Mouse (Mus musculus) intestine, embryonic 15.5 days (tissue): ENCODE data around the gene Lhpp. TPM values are rescaled to one million over a fixed set of nuclear protein-coding genes. Genes with fewer than 3 reads are reported as not detected.

Experiments
- ATAC-seq: fragments of 200-750 bp; cut with Nextera tagmentation; 2 replicates; pipeline ENCODE4 v1.8.0; 2017; ENCODE audit warnings: moderate TSS enrichment, moderate library complexity
- H3K27ac ChIP-seq: fragments of 300-500 bp; sonication (generic); 2 replicates; pipeline ENCODE4 v1.5.1; 2015; ENCODE audit warnings: mild to moderate bottlenecking, inconsistent platforms
- H3K27me3 ChIP-seq: fragments of 300-500 bp; sonication (generic); replicated peaks from 2 replicates; pipeline ENCODE4 v1.6.1; 2015; ENCODE audit warnings: inconsistent platforms
- H3K36me3 ChIP-seq: fragments of 300-500 bp; sonication (generic); 2 replicates; pipeline ENCODE4 v1.6.1; 2015; ENCODE audit warnings: inconsistent platforms
- H3K4me1 ChIP-seq: fragments of 300-500 bp; sonication (generic); replicated peaks from 2 replicates; pipeline ENCODE4 v1.6.1; 2015; ENCODE audit warnings: inconsistent platforms
- H3K4me2 ChIP-seq: fragments of 300-500 bp; sonication (generic); replicated peaks from 2 replicates; pipeline ENCODE4 v1.6.1; 2015; ENCODE audit warnings: mild to moderate bottlenecking, inconsistent platforms
- H3K4me3 ChIP-seq: fragments of 300-500 bp; sonication (generic); replicated peaks from 2 replicates; pipeline ENCODE4 v1.5.1; 2015; ENCODE audit warnings: inconsistent platforms
- H3K9ac ChIP-seq: fragments of 300-500 bp; sonication (generic); 2 replicates; pipeline ENCODE4 v1.6.1; 2015; ENCODE audit warnings: inconsistent platforms
- H3K9me3 ChIP-seq: fragments of 300-500 bp; sonication (generic); 2 replicates; pipeline ENCODE4 v1.6.1; 2016; ENCODE audit warnings: inconsistent platforms
- WGBS: fragments of 180-500 bp; shearing (Covaris S2); methylation state at CpG from one replicate; pipeline ENCODE4 v1.1.7; 2015; 5-methylcytosine and 5-hydroxymethylcytosine counted together
- polyA plus RNA-seq: library from polyadenylated mRNA; unstranded; fragments of >200 nt; fragmentation: Nextera tagmentation; extraction: Ambion mirVana; gene quantifications from 2 replicates; pipeline ENCODE4 v1.2.1, GENCODE M21; 2015

Gene Lhpp
- 40.4 and 41.5 TPM in 2 replicates for polyA plus RNA-seq

DNA sequence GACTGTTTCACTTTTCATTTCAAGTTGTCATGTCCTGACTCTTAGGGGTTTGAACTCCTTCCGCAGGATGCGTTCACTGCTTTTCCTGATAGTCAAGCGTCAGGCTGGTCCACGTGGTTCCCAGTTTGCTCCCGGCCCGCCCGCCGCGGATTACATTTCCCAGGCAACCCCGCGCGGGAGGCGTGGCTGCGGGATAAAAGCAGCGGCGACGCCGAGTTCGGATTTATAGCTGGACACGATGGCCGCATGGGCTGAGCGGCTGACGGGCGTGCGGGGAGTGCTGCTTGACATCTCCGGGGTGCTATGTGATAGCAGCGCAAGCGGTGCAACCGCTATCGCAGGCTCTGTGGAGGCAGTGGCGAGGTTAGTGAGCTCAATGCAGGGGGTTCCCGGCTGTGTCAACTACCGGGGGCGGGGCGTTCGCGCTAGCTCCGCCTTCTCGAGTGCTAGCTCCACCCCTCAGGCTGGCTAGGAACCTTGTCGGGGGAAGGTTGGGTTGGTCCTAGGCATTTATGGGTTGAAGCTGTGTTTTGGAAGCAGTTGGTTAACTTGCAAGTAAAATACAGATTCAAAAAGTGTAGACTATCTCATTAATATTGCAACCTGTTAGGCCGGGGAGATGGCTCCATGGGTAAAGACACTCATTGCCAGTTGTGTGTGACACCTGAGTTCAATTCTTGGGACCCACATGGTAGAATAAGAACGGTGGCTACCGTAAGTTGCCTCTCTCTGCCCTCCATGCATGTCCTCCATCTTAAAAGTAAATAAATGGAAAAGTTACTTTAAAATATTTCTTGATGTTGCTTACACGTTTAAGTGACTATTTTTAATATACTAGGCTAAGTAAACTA lies at the start of gene Lhpp:
Gene Lhpp, plus strand, starts transcription at position 171 of the 851 bp plus-strand sequence.
- Histone ChIP-seq H3K27ac (peak within 1 kb of the TSS; percentile 57; the same call in 1 of the 2 replicates), H3K9me3 (no peaks in the 10 kb centered on the region), H3K36me3 (no peaks in the 10 kb centered on the region), H3K4me1 (peaks cover 2% of the 10 kb centered on the region; the same call in 1 of the 2 replicates), H3K4me3 (peak within 1 kb of the TSS; percentile 72), H3K27me3 (peaks cover 5% of the 10 kb centered on the region; the same call in 1 of the 2 replicates), H3K9ac (peak within 1 kb of the TSS; percentile 60), H3K4me2 (peak within 1 kb of the TSS; percentile 80)
- ATAC-seq = peak; percentile 95
- 7% methylated on average over 44 of the region's 44 CpGs for WGBS

DNA sequence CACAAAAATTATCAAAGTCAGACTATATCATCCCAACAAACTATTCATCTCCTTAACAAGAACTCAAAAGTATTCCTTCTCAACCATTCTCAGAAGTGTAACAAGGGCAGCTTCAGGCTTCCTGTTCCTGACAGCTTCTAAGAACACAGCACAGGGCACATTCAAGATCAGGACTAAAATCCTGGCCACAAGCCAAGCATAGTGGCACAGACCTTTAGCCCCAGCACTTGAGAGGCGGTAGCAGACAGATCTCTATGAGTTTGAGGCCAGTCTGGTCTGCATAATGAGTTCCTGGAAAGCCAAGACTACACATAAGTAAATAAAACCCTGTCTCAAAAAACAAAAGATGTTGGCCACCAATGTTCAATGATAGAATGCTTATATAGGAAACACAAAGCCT lies 44.6 kb upstream of the Lhpp start:
- Histone ChIP-seq H3K27me3 (no peaks in the 10 kb centered on the region), H3K4me1 (peaks cover 9% of the 10 kb centered on the region; the same call in 1 of the 2 replicates), H3K4me2 (no peak overlapping the region), H3K4me3 (no peak overlapping the region), H3K27ac (no peak overlapping the region), H3K9me3 (no peaks in the 10 kb centered on the region), H3K36me3 (peaks cover 46% of the 10 kb centered on the region), H3K9ac (no peak overlapping the region)
- WGBS = 27% methylated on average over 1 of the region's 1 CpGs
- ATAC-seq = no peak

- no peak overlapping the region for H3K27ac ChIP-seq
- peaks cover 20% of the 10 kb centered on the region for H3K36me3 ChIP-seq
- ATAC-seq = no peak
- WGBS = 82% methylated on average over 6 of the region's 6 CpGs
- H3K4me3 ChIP-seq = no peak overlapping the region
- no peaks in the 10 kb centered on the region for H3K27me3 ChIP-seq
- no peak overlapping the region for H3K4me2 ChIP-seq
- H3K9me3 ChIP-seq = no peaks in the 10 kb centered on the region
- H3K4me1 ChIP-seq = peaks cover 11% of the 10 kb centered on the region; the same call in 1 of the 2 replicates
- H3K9ac ChIP-seq = no peak overlapping the region
These were observed 41.6 kb upstream of the Lhpp start for GRCm38 (mm10) chr7:132568817-132569216.

DNA sequence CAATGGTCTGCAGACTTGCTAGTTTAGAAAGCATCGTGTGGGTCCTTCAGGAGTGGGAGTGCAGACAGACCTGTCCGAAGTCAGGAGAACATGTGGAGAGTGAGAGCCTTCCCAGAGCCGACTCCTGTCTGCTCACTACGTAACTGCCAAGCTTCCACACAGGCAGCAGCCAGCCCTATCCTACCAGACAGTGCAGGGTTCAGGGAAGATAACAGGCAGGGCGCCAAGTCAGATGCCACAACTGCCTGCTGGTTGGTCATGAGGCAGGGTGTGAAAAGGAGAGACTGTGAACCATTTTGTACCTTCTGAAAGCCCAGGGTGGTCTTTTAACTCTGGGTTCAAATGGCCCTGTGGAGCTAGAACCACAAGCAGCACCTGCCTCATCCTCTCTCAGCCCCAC lies 40.4 kb upstream of the Lhpp start:
- H3K36me3 ChIP-seq = peaks cover 10% of the 10 kb centered on the region
- H3K9ac ChIP-seq = no peak overlapping the region
- peak overlapping the region; percentile 44 for H3K27ac ChIP-seq
- 62% methylated on average over 5 of the region's 5 CpGs for whole genome bisulfite sequencing
- H3K4me3 ChIP-seq = no peak overlapping the region; the same call in 1 of the 2 replicates
- peaks cover 14% of the 10 kb centered on the region; the same call in 1 of the 2 replicates for H3K4me1 ChIP-seq
- peak; percentile 69 for ATAC-seq
- peak overlapping the region; percentile 32 for H3K4me2 ChIP-seq
- H3K9me3 ChIP-seq = no peaks in the 10 kb centered on the region
- H3K27me3 ChIP-seq = no peaks in the 10 kb centered on the region

GRCm38 (mm10) chr7:132571481-132571880 lies 39.0 kb upstream of the Lhpp start:
- peaks cover 14% of the 10 kb centered on the region; the same call in 1 of the 2 replicates for H3K4me1 ChIP-seq
- H3K4me2 ChIP-seq = peak overlapping the region; percentile 39
- no peaks in the 10 kb centered on the region for H3K27me3 ChIP-seq
- WGBS = 58% methylated on average over 8 of the region's 8 CpGs
- H3K36me3 ChIP-seq = peaks cover 4% of the 10 kb centered on the region; the same call in 1 of the 2 replicates
- H3K9ac ChIP-seq = peak overlapping the region; percentile 27; the same call in 1 of the 2 replicates
- no peaks in the 10 kb centered on the region for H3K9me3 ChIP-seq
- ATAC-seq = no peak
- no peak overlapping the region for H3K27ac ChIP-seq
- peak overlapping the region; percentile 20 for H3K4me3 ChIP-seq

- peaks cover 22% of the 10 kb centered on the region for H3K4me1 ChIP-seq
- H3K27ac ChIP-seq = no peak overlapping the region
- ATAC-seq = no peak
- peak overlapping the region; percentile 48 for H3K4me2 ChIP-seq
- H3K4me3 ChIP-seq = peak overlapping the region; percentile 79
- WGBS = 64% methylated on average over 3 of the region's 3 CpGs
- no peaks in the 10 kb centered on the region for H3K36me3 ChIP-seq
- peak overlapping the region; percentile 24; the same call in 1 of the 2 replicates for H3K9ac ChIP-seq
- H3K9me3 ChIP-seq = no peaks in the 10 kb centered on the region
- no peaks in the 10 kb centered on the region for H3K27me3 ChIP-seq
These were observed 37.7 kb upstream of the Lhpp start for GRCm38 (mm10) chr7:132572738-132573137.

DNA sequence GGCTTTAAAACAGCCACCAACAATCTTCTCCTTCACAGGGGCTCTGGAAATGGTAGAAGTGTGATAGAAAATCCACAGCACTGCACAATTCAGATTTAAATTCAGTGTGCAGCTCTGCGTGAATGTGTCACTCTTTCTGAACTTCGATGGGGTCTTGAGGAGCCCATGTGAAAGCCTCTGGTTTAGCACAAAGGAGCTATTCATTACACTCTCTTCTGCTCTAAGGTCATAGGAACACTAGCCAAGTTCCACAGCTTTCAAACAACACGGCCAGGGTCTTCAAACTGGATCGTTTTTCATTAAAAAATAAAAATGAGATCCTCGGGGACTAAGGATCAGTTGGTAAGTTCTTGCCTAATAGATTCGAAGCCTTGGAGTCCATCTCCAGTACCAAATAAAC lies 37.2 kb upstream of the Lhpp start:
- no peak for ATAC-seq
- no peaks in the 10 kb centered on the region for H3K27me3 ChIP-seq
- 61% methylated on average over 6 of the region's 6 CpGs for WGBS
- H3K4me1 ChIP-seq = peaks cover 22% of the 10 kb centered on the region
- H3K9ac ChIP-seq = peak overlapping the region; percentile 24; the same call in 1 of the 2 replicates
- H3K4me2 ChIP-seq = peak overlapping the region; percentile 48
- H3K4me3 ChIP-seq = peak overlapping the region; percentile 79
- H3K36me3 ChIP-seq = no peaks in the 10 kb centered on the region
- no peak overlapping the region for H3K27ac ChIP-seq
- H3K9me3 ChIP-seq = no peaks in the 10 kb centered on the region

- H3K27me3 ChIP-seq = no peaks in the 10 kb centered on the region
- 54% methylated on average over 5 of the region's 5 CpGs for WGBS
These were observed 35.8 kb upstream of the Lhpp start for GRCm38 (mm10) chr7:132574646-132575045.

GRCm38 (mm10) chr7:132575623-132576022 lies 34.8 kb upstream of the Lhpp start:
- peak overlapping the region; percentile 99 for H3K27ac ChIP-seq
- peak; percentile 77 for ATAC-seq
- peak overlapping the region; percentile 79 for H3K4me3 ChIP-seq
- peaks cover 14% of the 10 kb centered on the region for H3K4me1 ChIP-seq
- H3K9ac ChIP-seq = peak overlapping the region; percentile 80
- no peaks in the 10 kb centered on the region for H3K36me3 ChIP-seq
- H3K27me3 ChIP-seq = no peaks in the 10 kb centered on the region
- WGBS = under 1% methylated on average over 13 of the region's 13 CpGs
- no peaks in the 10 kb centered on the region for H3K9me3 ChIP-seq
- peak overlapping the region; percentile 72 for H3K4me2 ChIP-seq

More at GRCm38 (mm10) chr7:132574646-132575045, 35.8 kb upstream of the Lhpp start:
- Histone ChIP-seq H3K4me2 (peak overlapping the region; percentile 48), H3K4me3 (peak overlapping the region; percentile 79), H3K4me1 (peaks cover 22% of the 10 kb centered on the region), H3K9ac (peak overlapping the region; percentile 23; the same call in 1 of the 2 replicates), H3K27ac (no peak overlapping the region), H3K9me3 (no peaks in the 10 kb centered on the region), H3K36me3 (no peaks in the 10 kb centered on the region)
- ATAC-seq = no peak

DNA sequence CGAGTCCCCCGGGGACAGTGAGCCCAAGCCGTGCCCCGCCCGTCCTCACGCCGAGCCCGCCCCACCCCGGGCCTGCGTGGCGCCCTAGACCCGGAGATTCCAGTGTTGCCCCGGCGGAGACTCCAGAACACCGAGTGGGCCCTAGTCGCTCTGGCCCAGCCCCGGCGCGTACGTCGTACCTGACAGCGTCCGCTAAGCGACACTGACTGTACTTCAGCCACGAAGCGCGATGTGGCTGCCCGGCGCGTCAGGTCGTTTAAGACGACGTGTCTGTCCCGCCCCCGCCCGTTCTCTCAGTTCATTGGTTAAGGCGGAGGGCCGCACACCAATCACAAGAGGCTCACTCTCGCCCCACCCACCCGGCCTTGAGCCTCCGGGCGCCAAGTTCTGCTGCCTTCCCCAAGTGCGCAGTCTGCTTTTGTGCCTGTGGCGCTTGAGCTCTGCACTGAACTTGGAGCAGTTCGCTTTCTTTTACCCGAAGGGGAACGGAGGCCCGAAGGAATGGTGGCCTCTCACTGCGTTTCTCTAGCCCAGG lies 34.3 kb upstream of the Lhpp start, which contains the start of gene Oat:
Gene Oat, minus strand, starts transcription at position 283 of the 535 bp plus-strand sequence.
- Histone ChIP-seq H3K36me3 (no peaks in the 10 kb centered on the region), H3K4me1 (peaks cover 15% of the 10 kb centered on the region), H3K4me3 (peak within 1 kb of the TSS; percentile 79), H3K27ac (peak within 1 kb of the TSS; percentile 99), H3K4me2 (peak within 1 kb of the TSS; percentile 72), H3K9ac (peak within 1 kb of the TSS; percentile 80), H3K9me3 (no peaks in the 10 kb centered on the region), H3K27me3 (no peaks in the 10 kb centered on the region)
- peak; percentile 92 for ATAC-seq
- WGBS = 1% methylated on average over 49 of the region's 49 CpGs

DNA sequence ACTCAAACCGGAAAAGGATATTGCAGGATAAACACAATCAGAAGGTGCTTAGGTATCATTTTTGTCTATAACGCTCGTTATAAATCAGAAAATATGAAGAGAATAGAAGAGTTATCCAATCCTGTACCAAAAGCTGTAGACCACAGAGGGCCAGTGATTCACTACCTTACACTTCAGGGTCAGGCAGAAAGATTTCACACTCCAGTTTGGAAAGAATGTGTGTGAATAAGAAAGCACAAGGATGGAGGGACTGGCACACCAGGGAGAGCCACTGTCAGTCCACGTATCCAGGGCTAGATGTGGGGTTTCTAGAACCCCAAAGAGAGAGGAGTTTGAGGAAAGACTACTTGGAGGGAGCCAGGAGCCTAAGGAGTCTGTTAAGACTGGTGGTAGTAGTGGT lies 33.5 kb upstream of the Lhpp start:
- Histone ChIP-seq H3K4me1 (peaks cover 13% of the 10 kb centered on the region), H3K27me3 (no peaks in the 10 kb centered on the region), H3K36me3 (no peaks in the 10 kb centered on the region), H3K9ac (peak overlapping the region; percentile 46), H3K4me3 (0 out of 2 replicates have a peak overlapping the region, but pooled peaks have one; percentile 79), H3K27ac (peak overlapping the region; percentile 99), H3K9me3 (no peaks in the 10 kb centered on the region), H3K4me2 (peak overlapping the region; percentile 68)
- ATAC-seq = no peak
- WGBS = 43% methylated on average over 4 of the region's 4 CpGs

- WGBS = 52% methylated on average over 6 of the region's 6 CpGs
- Histone ChIP-seq H3K9ac (no peak overlapping the region), H3K36me3 (no peaks in the 10 kb centered on the region), H3K4me2 (peak overlapping the region; percentile 46), H3K4me3 (no peak overlapping the region), H3K27me3 (no peaks in the 10 kb centered on the region), H3K9me3 (no peaks in the 10 kb centered on the region), H3K27ac (peak overlapping the region; percentile 84), H3K4me1 (peaks cover 13% of the 10 kb centered on the region)
- ATAC-seq = peak; percentile 64
These were observed 29.9 kb upstream of the Lhpp start for GRCm38 (mm10) chr7:132580511-132580910.
